Mouse (Mus musculus) left cerebral cortex, adult 8-10 months (tissue): ENCODE data around the gene Svep1. TPM values are rescaled to one million over a fixed set of nuclear protein-coding genes. Genes with fewer than 3 reads are reported as not detected.

Experiments
- total RNA-seq, 4 experiments: library from RNA; stranded (reverse); gene quantifications; 2 replicates each; pipeline ENCODE4 v1.2.4; 2022

The Svep1 gene
- total RNA-seq, 4 experiments from 2014 or later: 0.82 to 1.6 (median 1.00) TPM

Other genes starting within 250 kb of the Svep1 start
- not detected for gene Txndc8, start 197.7 kb downstream of the Svep1 start, total RNA-seq
- gene Musk, start 79.1 kb upstream of the Svep1 start, total RNA-seq: 1 to 10 TPM; 3.0 to 3.7 (median 3.5) TPM